Mouse (Mus musculus) liver, adult 2 months (tissue): ENCODE data around the gene Ttc23l. TPM values are rescaled to one million over a fixed set of nuclear protein-coding genes. Genes with fewer than 3 reads are reported as not detected.

ENCODE experiments used
- DNase-seq: peaks from one replicate; pipeline ENCODE4 v3.0.0-alpha.2; 2011; ENCODE audit warnings: low read depth, low spot score; ENCODE audit errors: extremely low read depth
- H3K27ac ChIP-seq: fragments of 200-500 bp; replicated peaks from 2 replicates; pipeline ENCODE4 v1.5.1; 2012; ENCODE audit warnings: low read depth, mild to moderate bottlenecking, control low read depth, inconsistent platforms, low read length; ENCODE audit not compliant: insufficient read depth
- H3K27me3 ChIP-seq: fragments of 200-500 bp; 2 replicates; pipeline ENCODE4 v1.6.1; 2012; ENCODE audit warnings: mild to moderate bottlenecking, moderate library complexity, low read length, inconsistent platforms; ENCODE audit not compliant: control insufficient read depth, insufficient read depth
- H3K36me3 ChIP-seq: fragments of 200-500 bp; 2 replicates; pipeline ENCODE4 v1.6.1; 2012; ENCODE audit warnings: low read length, inconsistent platforms; ENCODE audit not compliant: control insufficient read depth, insufficient read depth
- H3K4me1 ChIP-seq: fragments of 200-500 bp; 2 replicates; pipeline ENCODE4 v1.6.1; 2011; ENCODE audit warnings: low read length; ENCODE audit not compliant: control insufficient read depth, insufficient read depth
- H3K4me3 ChIP-seq: fragments of 200-500 bp; 2 replicates; pipeline ENCODE4 v1.5.1; 2011; ENCODE audit warnings: low read depth, mild to moderate bottlenecking, control low read depth, low read length, moderate library complexity; ENCODE audit not compliant: insufficient read depth
- H3K79me2 ChIP-seq: fragments of 200-500 bp; 2 replicates; pipeline ENCODE4 v1.6.1; 2012; ENCODE audit warnings: inconsistent platforms, mild to moderate bottlenecking, low read length, moderate library complexity; ENCODE audit not compliant: control insufficient read depth, insufficient read depth
- H3K9ac ChIP-seq: fragments of 200-500 bp; 2 replicates; pipeline ENCODE4 v1.6.1; 2012; ENCODE audit warnings: low read depth, mild to moderate bottlenecking, control low read depth, inconsistent platforms, low read length
- CTCF ChIP-seq: fragments of 200-500 bp; IDR thresholded peaks from 2 replicates; pipeline ENCODE4 v1.5.1; 2011; ENCODE audit warnings: low read depth, low read length, control low read depth
- POLR2A ChIP-seq: fragments of 200-500 bp; IDR thresholded peaks from 2 replicates; pipeline ENCODE4 v1.6.1; 2011; ENCODE audit warnings: low read length, control low read depth; ENCODE audit not compliant: insufficient read depth; ENCODE audit errors: extremely low read depth
- WGBS: fragments of 180-500 bp; shearing (Covaris S2); methylation state at CpG from one replicate; pipeline ENCODE4 v1.1.7; 2018; 5-methylcytosine and 5-hydroxymethylcytosine counted together
- polyA plus RNA-seq: library from polyadenylated mRNA; depleted of rRNA; stranded (reverse); fragments of >200 nt; gene quantifications from 2 replicates; pipeline ENCODE4 v1.2.3, GENCODE M21; 2012; rRNA removed
- total RNA-seq: library from RNA; depleted of rRNA; stranded (reverse); fragments of >200 nt; gene quantifications from 2 replicates; pipeline ENCODE4 v1.2.3, GENCODE M21; 2014; rRNA removed

Gene Ttc23l
- total and polyA plus RNA-seq, 2 experiments, result not detected

- Histone ChIP-seq H3K79me2 (peaks cover 24% of the 10 kb centered on the region), H3K27me3 (no peaks in the 10 kb centered on the region), H3K36me3 (peaks cover 5% of the 10 kb centered on the region), H3K27ac (peak within 1 kb of the TSS; percentile 89), H3K9ac (peak within 1 kb of the TSS; percentile 95), H3K4me3 (peak within 1 kb of the TSS; percentile 99), H3K4me1 (peaks cover 2% of the 10 kb centered on the region; the same call in 1 of the 2 replicates)
- DNase-seq, result peak; percentile 77
- WGBS, result 4% methylated on average over 87 of the region's 87 CpGs
- TF ChIP-seq CTCF (no peak), POLR2A (0 out of 2 replicates have a peak, but pooled peaks have one; percentile 39)
Measured at GRCm38 (mm10) chr15:10470151-10470831, 88.2 kb downstream of the Ttc23l start, which contains the start of gene Dnajc21. Gene Dnajc21 (minus strand): TSS chr15:10470516.

GRCm38 (mm10) chr15:10469641-10470150, 88.8 kb downstream of the Ttc23l start:
- H3K4me1 ChIP-seq, result peaks cover 2% of the 10 kb centered on the region; the same call in 1 of the 2 replicates
- H3K27me3 ChIP-seq, result no peaks in the 10 kb centered on the region
- H3K27ac ChIP-seq, result peak overlapping the region; percentile 89
- H3K79me2 ChIP-seq, result peaks cover 24% of the 10 kb centered on the region
- H3K4me3 ChIP-seq, result peak overlapping the region; percentile 99
- H3K9ac ChIP-seq, result peak overlapping the region; percentile 95
- WGBS, result under 1% methylated on average over 39 of the region's 40 CpGs
- no peak for TF ChIP-seq POLR2A
- no peak for TF ChIP-seq CTCF
- peaks cover 1% of the 10 kb centered on the region; the same call in 1 of the 2 replicates for H3K36me3 ChIP-seq
- DNase-seq, result peak; percentile 20

- H3K27me3 ChIP-seq, result no peaks in the 10 kb centered on the region
- 77% methylated on average over 3 of the region's 3 CpGs for WGBS
- DNase-seq, result no peak
- peaks cover 2% of the 10 kb centered on the region; the same call in 1 of the 2 replicates for H3K4me1 ChIP-seq
- no peak overlapping the region for H3K4me3 ChIP-seq
- no peaks in the 10 kb centered on the region for H3K36me3 ChIP-seq
- TF ChIP-seq CTCF (no peak), POLR2A (no peak)
- H3K79me2 ChIP-seq, result peaks cover 24% of the 10 kb centered on the region
- no peak overlapping the region for H3K9ac ChIP-seq
- H3K27ac ChIP-seq, result no peak overlapping the region
Measured at GRCm38 (mm10) chr15:10468761-10469160, 89.7 kb downstream of the Ttc23l start.

- 97% methylated on average over 3 of the region's 3 CpGs for WGBS
- Histone ChIP-seq H3K79me2 (peaks cover 22% of the 10 kb centered on the region), H3K27me3 (no peaks in the 10 kb centered on the region), H3K9ac (no peak overlapping the region), H3K36me3 (peaks cover 23% of the 10 kb centered on the region), H3K27ac (no peak overlapping the region), H3K4me3 (no peak overlapping the region), H3K4me1 (no peaks in the 10 kb centered on the region; the same call in 1 of the 2 replicates)
- no peak for DNase-seq
- TF ChIP-seq POLR2A (no peak), CTCF (no peak)
Measured at GRCm38 (mm10) chr15:10464678-10465077, 93.8 kb downstream of the Ttc23l start.

GRCm38 (mm10) chr15:10463555-10463954, 94.9 kb downstream of the Ttc23l start:
- H3K27me3 ChIP-seq, result no peaks in the 10 kb centered on the region
- no peak overlapping the region for H3K9ac ChIP-seq
- TF ChIP-seq CTCF (no peak), POLR2A (no peak)
- WGBS, result 89% methylated on average over 5 of the region's 5 CpGs
- H3K4me3 ChIP-seq, result no peak overlapping the region
- peaks cover 25% of the 10 kb centered on the region for H3K36me3 ChIP-seq
- DNase-seq, result no peak
- H3K79me2 ChIP-seq, result peaks cover 15% of the 10 kb centered on the region; the same call in 1 of the 2 replicates
- H3K4me1 ChIP-seq, result no peaks in the 10 kb centered on the region
- H3K27ac ChIP-seq, result no peak overlapping the region

- H3K79me2 ChIP-seq, result no peaks in the 10 kb centered on the region; the same call in 1 of the 2 replicates
- H3K27me3 ChIP-seq, result no peaks in the 10 kb centered on the region
- TF ChIP-seq POLR2A, result no peak
- TF ChIP-seq CTCF, result no peak
- no peaks in the 10 kb centered on the region for H3K4me1 ChIP-seq
- no peak overlapping the region for H3K9ac ChIP-seq
- no peak overlapping the region for H3K4me3 ChIP-seq
- DNase-seq, result no peak
- no peak overlapping the region for H3K27ac ChIP-seq
- H3K36me3 ChIP-seq, result peaks cover 27% of the 10 kb centered on the region
- 82% methylated on average over 12 of the region's 12 CpGs for WGBS
Measured at GRCm38 (mm10) chr15:10460986-10461385, 97.5 kb downstream of the Ttc23l start.

Other genes starting within 250 kb of the Ttc23l start
- 1.4 and 1.9 TPM in 2 replicates for gene Gm21973, start 233.3 kb downstream of the Ttc23l start, total RNA-seq
- gene Gm21973, start 233.3 kb downstream of the Ttc23l start, polyA plus RNA-seq, result 0.59 TPM in 1 of 2 replicates, not detected in the other
- 123 and 136 TPM in 2 replicates for gene Agxt2, start 200.1 kb downstream of the Ttc23l start, total RNA-seq
- gene Agxt2, start 200.1 kb downstream of the Ttc23l start, polyA plus RNA-seq, result 58.0 and 66.4 TPM in 2 replicates
- gene Dnajc21, start 88.2 kb downstream of the Ttc23l start, total RNA-seq, result 6.8 and 7.6 TPM in 2 replicates
- gene Dnajc21, start 88.2 kb downstream of the Ttc23l start, polyA plus RNA-seq, result 0.76 and 1.3 TPM in 2 replicates
- gene Brix1, start 72.7 kb downstream of the Ttc23l start, total RNA-seq, result 6.8 and 8.0 TPM in 2 replicates
- gene Brix1, start 72.7 kb downstream of the Ttc23l start, polyA plus RNA-seq, result 1.4 and 1.6 TPM in 2 replicates
- gene Rad1, start 72.7 kb downstream of the Ttc23l start, total RNA-seq, result 4.3 and 6.6 TPM in 2 replicates
- gene Rad1, start 72.7 kb downstream of the Ttc23l start, polyA plus RNA-seq, result 3.7 and 4.6 TPM in 2 replicates
- 12.4 and 17.1 TPM in 2 replicates for gene Rai14, start 156.0 kb upstream of the Ttc23l start, total RNA-seq
- gene Rai14, start 156.0 kb upstream of the Ttc23l start, polyA plus RNA-seq, result 3.4 and 3.5 TPM in 2 replicates